Mouse (Mus musculus) testis, postnatal 14 days (tissue): ENCODE measurements around the gene Pdhb.

Experiments used
- DNase-seq: peaks from one replicate; pipeline ENCODE4 v3.0.0; 2021; ENCODE audit warnings: low spot score

The Pdhb gene

GRCm38 (mm10) chr14:8172507-8173410 is at the start of gene Pdhb:
Pdhb (minus strand) TSS chr14:8173025.
- DNase-seq, result peak; percentile 100

- no peak for DNase-seq
These were observed 49.7 kb upstream of the Pdhb start for GRCm38 (mm10) chr14:8222561-8222960.

- DNase-seq, result no peak
These were observed 48.1 kb upstream of the Pdhb start for GRCm38 (mm10) chr14:8220912-8221311.

GRCm38 (mm10) chr14:8220306-8220705 is 47.5 kb upstream of the Pdhb start:
- DNase-seq, result no peak

- DNase-seq, result no peak
These were observed 47.1 kb upstream of the Pdhb start for GRCm38 (mm10) chr14:8219876-8220275.

- no peak for DNase-seq
These were observed 46.0 kb upstream of the Pdhb start for GRCm38 (mm10) chr14:8218730-8219380.

GRCm38 (mm10) chr14:8218238-8218637 is 45.4 kb upstream of the Pdhb start:
- no peak for DNase-seq

- DNase-seq, result no peak
These were observed 43.3 kb upstream of the Pdhb start for GRCm38 (mm10) chr14:8216100-8216499.

GRCm38 (mm10) chr14:8215208-8215778 is 42.5 kb upstream of the Pdhb start:
- no peak for DNase-seq

GRCm38 (mm10) chr14:8214299-8215207 is 41.7 kb upstream of the Pdhb start:
- peak; percentile 77 for DNase-seq

GRCm38 (mm10) chr14:8213803-8214224 is 41.0 kb upstream of the Pdhb start, which contains the start of gene Kctd6:
Kctd6 (plus strand) TSS chr14:8214140.
- peak; percentile 98 for DNase-seq

GRCm38 (mm10) chr14:8212996-8213395 is 40.2 kb upstream of the Pdhb start:
- no peak for DNase-seq

- DNase-seq, result no peak
These were observed 37.1 kb upstream of the Pdhb start for GRCm38 (mm10) chr14:8209896-8210295.

GRCm38 (mm10) chr14:8208876-8209275 is 36.1 kb upstream of the Pdhb start:
- DNase-seq, result no peak

- no peak for DNase-seq
These were observed 34.7 kb upstream of the Pdhb start for GRCm38 (mm10) chr14:8207543-8207942.

- DNase-seq, result no peak
These were observed 34.3 kb upstream of the Pdhb start for GRCm38 (mm10) chr14:8207105-8207504.

- DNase-seq, result no peak
These were observed 33.5 kb upstream of the Pdhb start for GRCm38 (mm10) chr14:8206179-8206910.

- no peak for DNase-seq
These were observed 28.9 kb upstream of the Pdhb start for GRCm38 (mm10) chr14:8201715-8202114.

- no peak for DNase-seq
These were observed 27.9 kb upstream of the Pdhb start for GRCm38 (mm10) chr14:8200769-8201168.

GRCm38 (mm10) chr14:8192727-8193126 is 19.9 kb upstream of the Pdhb start:
- DNase-seq, result no peak

- DNase-seq, result no peak
These were observed 18.6 kb upstream of the Pdhb start for GRCm38 (mm10) chr14:8191331-8191965.
